Mouse (Mus musculus): ENCODE measurements at regions not wholly inside any gene's neighbourhood (a gene's known extent, or its start where the extent isn't known, plus 50 kb on each side); places are given as distances from the start of the nearest gene placed in this dataset.

- WGBS = 65% methylated on average over 2 of the region's 2 CpGs
- TF ChIP-seq CTCF (IDR thresholded peaks at IDR 0.05; ENCODE audit: insufficient read depth, low read depth, low read length) (no peak), POLR2A (IDR thresholded peaks at IDR 0.05; ENCODE audit: insufficient read depth, low read depth, low read length) (no peak)
- H3K4me3 ChIP-seq (ENCODE audit: insufficient read depth, low read depth, low read length) = no peak overlapping the region
- no peaks in the 10 kb centered on the region for H3K4me1 ChIP-seq (ENCODE audit: control insufficient read depth, insufficient read depth, low read length)
- H3K27ac ChIP-seq (ENCODE audit: insufficient read depth, low read depth, low read length) = no peak overlapping the region
These were observed 337.5 kb upstream of the Rarb start for GRCm38 (mm10) chr14:17156402-17156954.

- Histone ChIP-seq H3K4me1 (ENCODE audit: control insufficient read depth, insufficient read depth, low read length) (no peaks in the 10 kb centered on the region), H3K27ac (ENCODE audit: insufficient read depth, low read depth, low read length) (no peak overlapping the region), H3K4me3 (ENCODE audit: insufficient read depth, low read depth, low read length) (no peak overlapping the region)
- 88% methylated on average over 1 of the region's 1 CpGs for WGBS
- TF ChIP-seq CTCF (IDR thresholded peaks at IDR 0.05; ENCODE audit: insufficient read depth, low read depth, low read length) = no peak
- no peak for TF ChIP-seq POLR2A (IDR thresholded peaks at IDR 0.05; ENCODE audit: insufficient read depth, low read depth, low read length)
These were observed 301.7 kb upstream of the Rarb start for GRCm38 (mm10) chr14:17120679-17121078.

- H3K4me1 ChIP-seq (ENCODE audit: control insufficient read depth, insufficient read depth, low read length) = no peaks in the 10 kb centered on the region
- H3K27ac ChIP-seq (ENCODE audit: insufficient read depth, low read depth, low read length) = no peak overlapping the region
- no peak for TF ChIP-seq POLR2A (IDR thresholded peaks at IDR 0.05; ENCODE audit: insufficient read depth, low read depth, low read length)
- no peak for TF ChIP-seq CTCF (IDR thresholded peaks at IDR 0.05; ENCODE audit: insufficient read depth, low read depth, low read length)
- H3K4me3 ChIP-seq (ENCODE audit: insufficient read depth, low read depth, low read length) = no peak overlapping the region
- WGBS = 98% methylated on average over 1 of the region's 1 CpGs
These were observed 287.7 kb upstream of the Rarb start for GRCm38 (mm10) chr14:17106668-17107067.

- Histone ChIP-seq H3K4me3 (ENCODE audit: insufficient read depth, low read depth, low read length) (no peak overlapping the region), H3K4me1 (ENCODE audit: control insufficient read depth, insufficient read depth, low read length) (no peaks in the 10 kb centered on the region), H3K27ac (ENCODE audit: insufficient read depth, low read depth, low read length) (no peak overlapping the region)
- no peak for TF ChIP-seq POLR2A (IDR thresholded peaks at IDR 0.05; ENCODE audit: insufficient read depth, low read depth, low read length)
- no peak for TF ChIP-seq CTCF (IDR thresholded peaks at IDR 0.05; ENCODE audit: insufficient read depth, low read depth, low read length)
These were observed 283.5 kb upstream of the Rarb start for GRCm38 (mm10) chr14:17102486-17102885.

GRCm38 (mm10) chr14:17090573-17090937, 271.6 kb upstream of the Rarb start:
- no peak for TF ChIP-seq CTCF (IDR thresholded peaks at IDR 0.05; ENCODE audit: insufficient read depth, low read depth, low read length)
- no peak for TF ChIP-seq POLR2A (IDR thresholded peaks at IDR 0.05; ENCODE audit: insufficient read depth, low read depth, low read length)
- no peaks in the 10 kb centered on the region for H3K4me1 ChIP-seq (ENCODE audit: control insufficient read depth, insufficient read depth, low read length)
- no peak overlapping the region for H3K27ac ChIP-seq (ENCODE audit: insufficient read depth, low read depth, low read length)
- H3K4me3 ChIP-seq (ENCODE audit: insufficient read depth, low read depth, low read length) = no peak overlapping the region
- WGBS = 86% methylated on average over 4 of the region's 4 CpGs

- TF ChIP-seq POLR2A (IDR thresholded peaks at IDR 0.05; ENCODE audit: insufficient read depth, low read depth, low read length) (no peak), CTCF (IDR thresholded peaks at IDR 0.05; ENCODE audit: insufficient read depth, low read depth, low read length) (no peak)
- no peak overlapping the region for H3K27ac ChIP-seq (ENCODE audit: insufficient read depth, low read depth, low read length)
- H3K4me3 ChIP-seq (ENCODE audit: insufficient read depth, low read depth, low read length) = no peak overlapping the region
- WGBS = 30% methylated on average over 3 of the region's 3 CpGs
- no peaks in the 10 kb centered on the region for H3K4me1 ChIP-seq (ENCODE audit: control insufficient read depth, insufficient read depth, low read length)
These were observed 270.9 kb upstream of the Rarb start for GRCm38 (mm10) chr14:17089640-17090572.

- TF ChIP-seq POLR2A (IDR thresholded peaks at IDR 0.05; ENCODE audit: insufficient read depth, low read depth, low read length) (no peak), CTCF (IDR thresholded peaks at IDR 0.05; ENCODE audit: insufficient read depth, low read depth, low read length) (no peak)
- H3K4me3 ChIP-seq (ENCODE audit: insufficient read depth, low read depth, low read length) = no peak overlapping the region
- H3K4me1 ChIP-seq (ENCODE audit: control insufficient read depth, insufficient read depth, low read length) = no peaks in the 10 kb centered on the region
- H3K27ac ChIP-seq (ENCODE audit: insufficient read depth, low read depth, low read length) = no peak overlapping the region
These were observed 270.2 kb upstream of the Rarb start for GRCm38 (mm10) chr14:17089089-17089634.

- no peaks in the 10 kb centered on the region for H3K4me1 ChIP-seq (ENCODE audit: control insufficient read depth, insufficient read depth, low read length)
- 77% methylated on average over 1 of the region's 1 CpGs for WGBS
- H3K27ac ChIP-seq (ENCODE audit: insufficient read depth, low read depth, low read length) = no peak overlapping the region
- H3K4me3 ChIP-seq (ENCODE audit: insufficient read depth, low read depth, low read length) = no peak overlapping the region
- TF ChIP-seq POLR2A (IDR thresholded peaks at IDR 0.05; ENCODE audit: insufficient read depth, low read depth, low read length) = no peak
- TF ChIP-seq CTCF (IDR thresholded peaks at IDR 0.05; ENCODE audit: insufficient read depth, low read depth, low read length) = no peak
These were observed 268.9 kb upstream of the Rarb start for GRCm38 (mm10) chr14:17087828-17088227.

GRCm38 (mm10) chr14:17083907-17084306, 265.0 kb upstream of the Rarb start:
- WGBS = 75% methylated on average over 2 of the region's 2 CpGs
- TF ChIP-seq POLR2A (IDR thresholded peaks at IDR 0.05; ENCODE audit: insufficient read depth, low read depth, low read length) = no peak
- TF ChIP-seq CTCF (IDR thresholded peaks at IDR 0.05; ENCODE audit: insufficient read depth, low read depth, low read length) = no peak
- H3K4me3 ChIP-seq (ENCODE audit: insufficient read depth, low read depth, low read length) = no peak overlapping the region
- no peak overlapping the region for H3K27ac ChIP-seq (ENCODE audit: insufficient read depth, low read depth, low read length)
- no peaks in the 10 kb centered on the region for H3K4me1 ChIP-seq (ENCODE audit: control insufficient read depth, insufficient read depth, low read length)
